Mouse (Mus musculus) heart, adult 2 months (tissue): ENCODE data around the gene Btf3.

Experiments
- CTCF ChIP-seq: fragments of 200-600 bp; IDR thresholded peaks from 2 replicates; pipeline ENCODE4 v1.8.1; 2022; ENCODE audit warnings: antibody characterized with exemption, mild to moderate bottlenecking, moderate library complexity
- EP300 ChIP-seq: fragments of 200-500 bp; IDR thresholded peaks from 2 replicates; pipeline ENCODE4 v1.6.1; 2011; ENCODE audit warnings: low read depth, low read length, control low read depth; ENCODE audit not compliant: insufficient read depth
- POLR2A ChIP-seq: fragments of 200-500 bp; IDR thresholded peaks from 2 replicates; pipeline ENCODE4 v1.6.1; 2011; ENCODE audit warnings: mild to moderate bottlenecking, low read depth, low read length, control low read depth; ENCODE audit not compliant: insufficient read depth

DNA sequence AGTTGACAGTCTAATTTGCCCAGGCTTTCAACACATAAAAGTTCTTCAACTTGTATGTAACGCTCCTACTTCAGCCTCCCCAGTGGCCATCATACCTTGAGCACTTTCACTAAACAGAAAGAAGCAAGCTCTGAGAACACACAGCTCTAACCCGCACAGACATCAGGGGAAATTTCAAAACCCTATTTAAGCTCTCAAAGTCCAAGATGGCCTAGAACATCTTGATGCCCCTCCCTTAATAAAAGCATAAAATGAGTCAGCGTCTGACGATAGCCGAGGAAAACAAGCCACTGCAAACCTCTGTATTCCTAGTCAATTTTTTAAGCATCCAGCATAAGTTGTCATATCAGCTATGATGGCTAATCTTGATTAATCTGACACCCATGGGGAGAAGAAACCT is 5.2 kb downstream of the Btf3 start:
- TF ChIP-seq CTCF (no peak), POLR2A (no peak), EP300 (no peak)
